Mouse (Mus musculus) hindbrain, embryonic 12.5 days (tissue): ENCODE results near the gene Mcf2l. TPM values are rescaled to one million over a fixed set of nuclear protein-coding genes. Genes with fewer than 3 reads are reported as not detected.

Experiments used
- ATAC-seq: fragments of 200-750 bp; cut with Nextera tagmentation; 2 replicates; pipeline ENCODE4 v1.8.0; 2017; ENCODE audit warnings: moderate TSS enrichment; ENCODE audit not compliant: low FRiP score
- H3K27ac ChIP-seq: fragments of 300-500 bp; sonication (generic); 2 replicates; pipeline ENCODE4 v1.5.1; 2016; ENCODE audit warnings: mild to moderate bottlenecking
- H3K27me3 ChIP-seq: fragments of 300-500 bp; sonication (generic); 2 replicates; pipeline ENCODE4 v1.6.1; 2016; ENCODE audit warnings: mild to moderate bottlenecking
- H3K36me3 ChIP-seq: fragments of 300-500 bp; sonication (generic); 2 replicates; pipeline ENCODE4 v1.6.1; 2016; ENCODE audit warnings: mild to moderate bottlenecking
- H3K4me1 ChIP-seq: fragments of 300-500 bp; sonication (generic); 2 replicates; pipeline ENCODE4 v1.6.1; 2016
- H3K4me2 ChIP-seq: fragments of 300-500 bp; sonication (generic); replicated peaks from 2 replicates; pipeline ENCODE4 v1.6.1; 2016; ENCODE audit warnings: mild to moderate bottlenecking
- H3K4me3 ChIP-seq: fragments of 300-500 bp; sonication (generic); 2 replicates; pipeline ENCODE4 v1.5.1; 2016; ENCODE audit warnings: mild to moderate bottlenecking
- H3K9ac ChIP-seq: fragments of 300-500 bp; sonication (generic); 2 replicates; pipeline ENCODE4 v1.6.1; 2016; ENCODE audit warnings: mild to moderate bottlenecking, moderate library complexity
- H3K9me3 ChIP-seq: fragments of 300-500 bp; sonication (generic); replicated peaks from 2 replicates; pipeline ENCODE4 v1.6.1; 2016; ENCODE audit warnings: mild to moderate bottlenecking
- WGBS: fragments of 180-500 bp; shearing (Covaris S2); methylation state at CpG from one replicate; pipeline ENCODE4 v1.1.7; 2016; 5-methylcytosine and 5-hydroxymethylcytosine counted together
- polyA plus RNA-seq: library from polyadenylated mRNA; unstranded; fragments of >200 nt; fragmentation: Nextera tagmentation; extraction: Ambion mirVana; gene quantifications from 2 replicates; pipeline ENCODE4 v1.2.1, GENCODE M21; 2016

Mcf2l gene
- polyA plus RNA-seq, 1 experiment from 2014 or later: 98.3 TPM

DNA sequence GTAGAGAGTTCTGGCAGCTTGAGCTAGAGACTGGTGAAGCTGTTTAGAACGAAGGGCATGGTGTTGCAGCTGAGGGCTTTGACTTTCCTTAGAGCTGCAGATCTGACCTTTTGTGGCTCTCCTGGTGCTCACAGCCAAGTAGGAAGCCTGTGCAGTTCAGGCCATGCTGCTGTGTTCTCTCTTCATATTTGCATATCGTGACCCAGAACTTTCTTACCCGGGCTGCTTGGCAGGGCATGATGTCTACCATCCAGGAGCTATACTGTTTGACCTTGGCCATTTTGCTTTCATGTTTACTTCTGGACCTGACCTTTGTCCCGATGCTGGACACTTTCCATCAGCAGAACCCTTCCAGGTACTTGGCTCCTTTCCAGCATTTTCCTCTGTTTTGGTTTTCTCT, 44.2 kb downstream of the Mcf2l start:
- Histone ChIP-seq H3K4me2 (peak overlapping the region; percentile 82; the same call in 1 of the 2 replicates), H3K4me3 (peak overlapping the region; percentile 51; the same call in 1 of the 2 replicates), H3K27ac (no peak overlapping the region), H3K4me1 (peaks cover 20% of the 10 kb centered on the region; the same call in 1 of the 2 replicates), H3K9me3 (no peaks in the 10 kb centered on the region), H3K27me3 (no peaks in the 10 kb centered on the region), H3K36me3 (no peaks in the 10 kb centered on the region), H3K9ac (no peak overlapping the region)
- whole genome bisulfite sequencing: 93% methylated on average over 4 of the region's 4 CpGs
- ATAC-seq: no peak

GRCm38 (mm10) chr8:12920599-12920998, 47.0 kb downstream of the Mcf2l start:
- Histone ChIP-seq H3K4me3 (no peak overlapping the region), H3K9ac (no peak overlapping the region), H3K36me3 (no peaks in the 10 kb centered on the region), H3K4me2 (no peak overlapping the region), H3K27me3 (no peaks in the 10 kb centered on the region), H3K27ac (no peak overlapping the region), H3K9me3 (0 out of 2 replicates have a peak, but pooled peaks cover 3% of the 10 kb centered on the region), H3K4me1 (peaks cover 22% of the 10 kb centered on the region)
- 81% methylated on average over 4 of the region's 4 CpGs for WGBS
- ATAC-seq: no peak

GRCm38 (mm10) chr8:12925051-12925450, 51.4 kb downstream of the Mcf2l start:
- no peaks in the 10 kb centered on the region for H3K27me3 ChIP-seq
- no peak overlapping the region for H3K4me3 ChIP-seq
- H3K9me3 ChIP-seq: 0 out of 2 replicates have a peak, but pooled peaks cover 3% of the 10 kb centered on the region
- H3K36me3 ChIP-seq: no peaks in the 10 kb centered on the region
- H3K4me2 ChIP-seq: no peak overlapping the region
- H3K9ac ChIP-seq: no peak overlapping the region
- 89% methylated on average over 8 of the region's 8 CpGs for WGBS
- H3K27ac ChIP-seq: 0 out of 2 replicates have a peak overlapping the region, but pooled peaks have one; percentile 35
- ATAC-seq: no peak
- peaks cover 23% of the 10 kb centered on the region; the same call in 1 of the 2 replicates for H3K4me1 ChIP-seq

- 0 out of 2 replicates have a peak, but pooled peaks cover 3% of the 10 kb centered on the region for H3K9me3 ChIP-seq
- no peak overlapping the region for H3K4me3 ChIP-seq
- peaks cover 26% of the 10 kb centered on the region; the same call in 1 of the 2 replicates for H3K4me1 ChIP-seq
- no peak overlapping the region for H3K9ac ChIP-seq
- WGBS: 56% methylated on average over 13 of the region's 13 CpGs
- no peaks in the 10 kb centered on the region for H3K27me3 ChIP-seq
- no peak for ATAC-seq
- no peak overlapping the region for H3K27ac ChIP-seq
- H3K4me2 ChIP-seq: no peak overlapping the region
- H3K36me3 ChIP-seq: no peaks in the 10 kb centered on the region
Measured at GRCm38 (mm10) chr8:12925941-12926381, 52.4 kb downstream of the Mcf2l start.

- Histone ChIP-seq H3K36me3 (no peaks in the 10 kb centered on the region), H3K27ac (no peak overlapping the region), H3K9ac (no peak overlapping the region), H3K9me3 (0 out of 2 replicates have a peak, but pooled peaks cover 3% of the 10 kb centered on the region), H3K27me3 (no peaks in the 10 kb centered on the region), H3K4me3 (no peak overlapping the region), H3K4me2 (no peak overlapping the region), H3K4me1 (peaks cover 38% of the 10 kb centered on the region)
- ATAC-seq: peak; percentile 66
- WGBS: 60% methylated on average over 7 of the region's 7 CpGs
Measured at GRCm38 (mm10) chr8:12927204-12927983, 53.8 kb downstream of the Mcf2l start.

GRCm38 (mm10) chr8:12928033-12928432, 54.4 kb downstream of the Mcf2l start:
- Histone ChIP-seq H3K4me3 (no peak overlapping the region), H3K9ac (no peak overlapping the region), H3K27ac (no peak overlapping the region), H3K27me3 (no peaks in the 10 kb centered on the region), H3K4me2 (no peak overlapping the region), H3K4me1 (peaks cover 39% of the 10 kb centered on the region), H3K36me3 (no peaks in the 10 kb centered on the region), H3K9me3 (0 out of 2 replicates have a peak, but pooled peaks cover 3% of the 10 kb centered on the region)
- no peak for ATAC-seq
- 90% methylated on average over 8 of the region's 8 CpGs for WGBS

DNA sequence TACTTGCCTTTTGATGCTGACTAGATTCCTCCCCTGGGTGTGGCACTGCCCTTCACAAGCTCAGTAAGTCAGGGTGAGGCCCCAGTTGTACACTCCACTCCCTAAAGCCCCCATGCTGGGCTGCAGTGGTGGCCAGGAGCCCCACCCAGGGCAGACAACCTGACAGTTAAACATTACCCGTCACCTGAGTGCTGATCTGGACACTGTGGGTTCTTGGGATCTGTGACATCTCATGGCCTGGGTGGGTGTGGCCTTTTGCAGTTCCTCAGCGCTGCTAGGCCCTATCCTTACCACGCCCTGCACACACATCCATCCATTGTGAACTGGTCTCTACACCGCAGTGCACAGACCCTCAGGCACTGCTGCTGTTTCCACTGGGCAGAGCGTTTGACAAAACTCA, 55.3 kb downstream of the Mcf2l start:
- no peaks in the 10 kb centered on the region for H3K27me3 ChIP-seq
- 89% methylated on average over 5 of the region's 5 CpGs for WGBS
- no peak overlapping the region for H3K4me2 ChIP-seq
- H3K36me3 ChIP-seq: no peaks in the 10 kb centered on the region
- no peak overlapping the region for H3K27ac ChIP-seq
- peaks cover 42% of the 10 kb centered on the region for H3K4me1 ChIP-seq
- no peak for ATAC-seq
- H3K9me3 ChIP-seq: no peaks in the 10 kb centered on the region
- H3K9ac ChIP-seq: no peak overlapping the region
- H3K4me3 ChIP-seq: no peak overlapping the region

GRCm38 (mm10) chr8:12930290-12930689, 56.7 kb downstream of the Mcf2l start:
- H3K4me1 ChIP-seq: peaks cover 41% of the 10 kb centered on the region
- H3K4me2 ChIP-seq: no peak overlapping the region
- WGBS: 36% methylated on average over 5 of the region's 5 CpGs
- ATAC-seq: no peak
- H3K4me3 ChIP-seq: no peak overlapping the region
- no peaks in the 10 kb centered on the region for H3K9me3 ChIP-seq
- H3K36me3 ChIP-seq: no peaks in the 10 kb centered on the region
- H3K27me3 ChIP-seq: no peaks in the 10 kb centered on the region
- no peak overlapping the region for H3K9ac ChIP-seq
- no peak overlapping the region for H3K27ac ChIP-seq

- Histone ChIP-seq H3K4me2 (no peak overlapping the region), H3K4me1 (peaks cover 29% of the 10 kb centered on the region), H3K4me3 (no peak overlapping the region), H3K27ac (no peak overlapping the region), H3K9ac (0 out of 2 replicates have a peak overlapping the region, but pooled peaks have one; percentile 6), H3K36me3 (no peaks in the 10 kb centered on the region), H3K27me3 (no peaks in the 10 kb centered on the region), H3K9me3 (no peaks in the 10 kb centered on the region)
- ATAC-seq: no peak
- 55% methylated on average over 11 of the region's 11 CpGs for WGBS
Measured at GRCm38 (mm10) chr8:12931426-12931825, 57.8 kb downstream of the Mcf2l start.

DNA sequence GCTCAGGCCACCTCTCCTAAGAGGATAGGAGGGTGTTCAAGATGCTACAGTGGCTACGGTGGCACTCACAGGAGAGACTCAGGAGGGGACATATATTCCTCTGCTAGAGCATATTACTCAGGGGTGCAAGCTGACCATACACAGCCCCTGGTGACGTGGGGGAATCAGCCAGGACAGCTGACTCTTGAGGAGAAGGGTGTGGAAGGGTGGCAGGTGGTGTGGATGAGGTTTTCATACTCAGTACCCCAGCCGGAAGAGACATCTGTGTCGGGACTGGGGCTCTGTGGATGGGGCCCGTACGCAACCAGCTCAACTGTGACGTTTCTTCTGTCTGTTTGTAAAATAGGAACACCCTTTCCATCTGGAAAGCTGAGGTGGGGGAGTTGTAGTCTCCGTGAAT, 58.9 kb downstream of the Mcf2l start:
- Histone ChIP-seq H3K9ac (no peak overlapping the region), H3K9me3 (no peaks in the 10 kb centered on the region), H3K36me3 (no peaks in the 10 kb centered on the region), H3K4me3 (no peak overlapping the region), H3K4me1 (peaks cover 25% of the 10 kb centered on the region), H3K27me3 (no peaks in the 10 kb centered on the region), H3K4me2 (no peak overlapping the region), H3K27ac (no peak overlapping the region)
- no peak for ATAC-seq
- WGBS: 93% methylated on average over 8 of the region's 8 CpGs

DNA sequence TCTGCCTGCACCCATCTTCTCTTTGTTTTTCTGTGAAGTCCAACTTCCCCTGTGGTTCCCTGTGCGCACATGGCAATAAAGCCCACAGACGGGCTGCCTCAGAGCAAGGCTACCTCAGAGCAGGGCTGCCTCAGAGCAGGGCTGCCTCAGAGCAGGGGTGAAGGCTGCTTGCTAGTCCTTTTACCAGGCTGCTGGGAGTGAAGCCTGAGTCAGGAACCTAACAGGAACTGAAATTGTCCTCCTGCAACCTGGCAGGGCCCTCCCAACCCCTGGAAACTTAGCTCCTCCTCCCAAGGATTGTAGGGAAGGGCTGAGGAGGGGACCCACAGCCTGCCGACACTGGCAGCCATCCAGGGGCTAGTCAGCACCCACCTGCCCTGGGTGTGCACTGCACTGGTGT, 60.2 kb downstream of the Mcf2l start:
- Histone ChIP-seq H3K9ac (no peak overlapping the region), H3K27ac (no peak overlapping the region), H3K36me3 (no peaks in the 10 kb centered on the region), H3K4me2 (no peak overlapping the region), H3K4me1 (peaks cover 23% of the 10 kb centered on the region), H3K27me3 (no peaks in the 10 kb centered on the region), H3K9me3 (no peaks in the 10 kb centered on the region), H3K4me3 (no peak overlapping the region)
- 76% methylated on average over 3 of the region's 3 CpGs for WGBS
- no peak for ATAC-seq

GRCm38 (mm10) chr8:12934453-12935043, 60.9 kb downstream of the Mcf2l start:
- Histone ChIP-seq H3K9me3 (no peaks in the 10 kb centered on the region), H3K4me3 (no peak overlapping the region), H3K27ac (no peak overlapping the region), H3K36me3 (no peaks in the 10 kb centered on the region), H3K4me2 (no peak overlapping the region), H3K27me3 (no peaks in the 10 kb centered on the region), H3K9ac (0 out of 2 replicates have a peak overlapping the region, but pooled peaks have one; percentile 8), H3K4me1 (peaks cover 24% of the 10 kb centered on the region)
- WGBS: 79% methylated on average over 8 of the region's 8 CpGs
- no peak for ATAC-seq
